Mouse (Mus musculus): ENCODE results near the gene Opcml.

- TF ChIP-seq POLR2A (IDR thresholded peaks at IDR 0.05; ENCODE audit: low read depth, low read length) (no peak), CTCF (conservative IDR thresholded peaks at IDR 0.05; ENCODE audit: insufficient read depth, insufficient read length, low read depth, low read length) (no peak)
Observed at GRCm38 (mm10) chr9:28756841-28757451, 966.4 kb downstream of the Opcml start.
